Mouse (Mus musculus): Measurements from ENCODE around the gene Tex22.

DNA sequence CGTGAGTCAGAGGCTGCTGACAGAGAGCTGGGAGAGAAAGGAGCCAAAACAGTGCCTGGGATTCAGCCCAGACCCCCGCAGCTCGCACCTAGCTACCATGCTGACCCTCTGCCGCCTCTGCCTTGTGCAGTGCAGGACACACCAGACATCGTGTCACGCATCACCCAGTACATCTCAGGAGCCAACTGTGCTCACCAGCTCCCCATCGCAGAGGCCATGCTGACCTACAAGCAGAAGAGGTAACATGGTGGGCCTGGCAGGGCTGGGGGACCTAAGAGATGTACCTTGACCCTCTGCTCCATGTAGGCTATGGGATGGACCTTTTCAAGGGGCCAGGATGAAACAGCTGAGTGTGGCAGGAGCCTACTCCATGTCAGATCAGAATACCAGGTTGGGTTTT lies 10.6 kb upstream of the Tex22 start:
- TF ChIP-seq EP300 (IDR thresholded peaks at IDR 0.05; ENCODE audit: insufficient read depth, low read depth, low read length) (no peak), POLR2A (IDR thresholded peaks at IDR 0.05; ENCODE audit: insufficient read depth, low read depth, low read length) (no peak)

Data from heart, adult 2 months (tissue).